Mouse (Mus musculus): ENCODE measurements around the gene Lat2. TPM values are rescaled to one million over a fixed set of nuclear protein-coding genes. Genes with fewer than 3 reads are reported as not detected.
A peak's percentile ranks its signal among the peaks of the same experiment; 100 is the strongest.
"Not testable (repeated sequence)": the region's sequence is repeated elsewhere in the genome, so short reads cannot be mapped to it uniquely, and the experiment has no call there.

Gene Lat2
- 2.0 and 2.8 TPM in 2 replicates for polyA plus RNA-seq (2015; fragmentation: Nextera tagmentation; extraction: Ambion mirVana)

GRCm38 (mm10) chr5:134614802-134615201 is at the start of gene Lat2:
Gene Lat2, minus strand, starts transcription at chr5:134615025.
- Histone ChIP-seq H3K4me3 (replicated peaks) (no peak within 1 kb of the TSS), H3K36me3 (peaks cover 16% of the 10 kb centered on the region; the same call in 1 of the 2 replicates), H3K4me2 (replicated peaks) (no peak within 1 kb of the TSS), H3K9me3 (no peaks in the 10 kb centered on the region), H3K27ac (0 out of 2 replicates have a peak within 1 kb of the TSS, but pooled peaks have one; percentile 3), H3K9ac (no peak within 1 kb of the TSS), H3K27me3 (replicated peaks) (no peaks in the 10 kb centered on the region), H3K4me1 (replicated peaks) (0 out of 2 replicates have a peak, but pooled peaks cover 4% of the 10 kb centered on the region)
- ATAC-seq: no peak
- 79% methylated on average over 7 of the region's 7 CpGs for WGBS

DNA sequence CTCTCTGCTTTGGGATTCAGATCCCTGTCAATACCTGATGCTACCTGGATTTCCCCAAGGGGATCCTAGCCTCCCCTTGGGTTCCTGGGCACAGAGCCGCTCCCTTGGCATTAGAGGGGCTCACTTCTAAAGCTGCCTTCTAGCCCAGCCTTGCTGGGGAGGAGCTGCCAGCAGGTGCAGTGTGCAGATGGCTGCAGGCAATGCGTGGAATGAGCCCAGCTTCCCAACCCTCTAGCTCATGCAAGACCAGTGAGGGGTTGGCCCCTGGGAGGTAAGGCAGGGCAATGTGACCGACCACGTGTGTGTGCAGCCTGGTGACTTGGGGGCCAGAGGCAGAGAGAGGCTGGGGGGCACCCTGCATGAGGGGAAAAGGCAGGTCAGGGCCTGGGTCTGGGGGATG is 41.9 kb upstream of the Lat2 start:
- Histone ChIP-seq H3K27me3 (replicated peaks) (no peaks in the 10 kb centered on the region), H3K36me3 (peaks cover 4% of the 10 kb centered on the region), H3K9ac (no peak overlapping the region), H3K27ac (no peak overlapping the region), H3K4me2 (replicated peaks) (no peak overlapping the region), H3K4me1 (replicated peaks) (0 out of 2 replicates have a peak, but pooled peaks cover 3% of the 10 kb centered on the region), H3K4me3 (replicated peaks) (no peak overlapping the region), H3K9me3 (no peaks in the 10 kb centered on the region)
- WGBS: 79% methylated on average over 4 of the region's 4 CpGs
- no peak for ATAC-seq

DNA sequence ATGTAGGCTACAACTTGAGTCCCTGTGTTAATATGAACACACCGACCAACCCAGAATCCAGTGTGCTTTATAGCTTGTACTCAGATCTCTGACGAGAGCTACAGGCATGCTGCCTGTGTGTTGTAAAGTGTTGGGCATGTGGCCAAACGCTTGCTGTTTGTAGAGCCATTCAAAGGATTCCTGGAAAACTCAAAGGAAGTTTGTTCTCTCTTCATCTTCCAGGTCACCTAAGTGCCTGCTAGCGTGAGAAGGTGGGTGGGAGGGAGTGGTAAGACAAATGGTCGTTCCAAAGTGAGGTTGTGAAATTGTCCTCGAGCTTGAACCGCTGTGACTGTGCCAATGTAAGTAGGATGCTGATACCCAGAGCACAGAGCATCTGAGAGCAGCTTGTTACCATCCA is 37.2 kb upstream of the Lat2 start:
- Histone ChIP-seq H3K4me1 (replicated peaks) (0 out of 2 replicates have a peak, but pooled peaks cover 3% of the 10 kb centered on the region), H3K4me3 (replicated peaks) (no peak overlapping the region), H3K27me3 (replicated peaks) (no peaks in the 10 kb centered on the region), H3K27ac (no peak overlapping the region), H3K36me3 (no peaks in the 10 kb centered on the region), H3K9ac (no peak overlapping the region), H3K9me3 (no peaks in the 10 kb centered on the region), H3K4me2 (replicated peaks) (no peak overlapping the region)
- WGBS: 37% methylated on average over 7 of the region's 7 CpGs
- 0 out of 2 replicates have a peak, but pooled peaks have one; percentile 18 for ATAC-seq

DNA sequence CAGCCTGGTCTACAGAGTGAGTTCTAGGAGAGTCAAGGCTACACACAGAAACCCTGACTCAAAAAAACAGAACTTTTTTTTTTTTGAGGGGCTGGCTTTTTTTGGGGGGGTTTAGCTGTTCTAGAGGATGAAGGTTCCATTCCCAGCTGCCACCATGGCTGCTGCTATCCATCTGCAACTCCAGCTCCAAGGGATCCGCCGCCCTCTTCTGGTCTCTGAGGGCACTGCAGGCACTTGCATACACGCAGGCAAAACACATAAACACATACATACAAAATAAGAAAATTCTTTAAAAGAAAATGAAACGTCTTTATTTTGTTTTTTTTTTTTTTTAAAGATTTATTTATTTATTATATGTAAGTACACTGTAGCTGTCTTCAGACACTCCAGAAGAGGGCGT is 36.1 kb upstream of the Lat2 start:
- Histone ChIP-seq H3K36me3 (no peaks in the 10 kb centered on the region), H3K27me3 (replicated peaks) (no peaks in the 10 kb centered on the region), H3K27ac (no peak overlapping the region), H3K4me1 (replicated peaks) (0 out of 2 replicates have a peak, but pooled peaks cover 3% of the 10 kb centered on the region), H3K9ac (no peak overlapping the region), H3K9me3 (no peaks in the 10 kb centered on the region), H3K4me2 (replicated peaks) (no peak overlapping the region), H3K4me3 (replicated peaks) (no peak overlapping the region)
- WGBS: 50% methylated on average over 5 of the region's 5 CpGs
- no peak for ATAC-seq

- not testable (repeated sequence) for H3K4me2 ChIP-seq (replicated peaks)
Observed at GRCm38 (mm10) chr5:134648976-134649375, 34.2 kb upstream of the Lat2 start.

GRCm38 (mm10) chr5:134647394-134647793 is 32.6 kb upstream of the Lat2 start:
- H3K27ac ChIP-seq: no peak overlapping the region
- no peaks in the 10 kb centered on the region for H3K9me3 ChIP-seq
- no peak overlapping the region for H3K9ac ChIP-seq
- H3K27me3 ChIP-seq (replicated peaks): no peaks in the 10 kb centered on the region
- peak; percentile 17; the same call in 1 of the 2 replicates for ATAC-seq
- H3K36me3 ChIP-seq: no peaks in the 10 kb centered on the region
- 0 out of 2 replicates have a peak, but pooled peaks cover 8% of the 10 kb centered on the region for H3K4me1 ChIP-seq (replicated peaks)
- H3K4me2 ChIP-seq (replicated peaks): no peak overlapping the region
- WGBS: 77% methylated on average over 2 of the region's 2 CpGs
- no peak overlapping the region for H3K4me3 ChIP-seq (replicated peaks)

More at GRCm38 (mm10) chr5:134648976-134649375, 34.2 kb upstream of the Lat2 start:
- not testable (repeated sequence) for H3K27ac ChIP-seq; H3K9me3 ChIP-seq; H3K9ac ChIP-seq; H3K4me3 ChIP-seq (replicated peaks); H3K36me3 ChIP-seq; H3K27me3 ChIP-seq (replicated peaks); ATAC-seq; H3K4me1 ChIP-seq (replicated peaks)
- WGBS: 79% methylated on average over 4 of the region's 4 CpGs

- H3K36me3 ChIP-seq: no peaks in the 10 kb centered on the region
Observed at GRCm38 (mm10) chr5:134646461-134646860, 31.6 kb upstream of the Lat2 start.

DNA sequence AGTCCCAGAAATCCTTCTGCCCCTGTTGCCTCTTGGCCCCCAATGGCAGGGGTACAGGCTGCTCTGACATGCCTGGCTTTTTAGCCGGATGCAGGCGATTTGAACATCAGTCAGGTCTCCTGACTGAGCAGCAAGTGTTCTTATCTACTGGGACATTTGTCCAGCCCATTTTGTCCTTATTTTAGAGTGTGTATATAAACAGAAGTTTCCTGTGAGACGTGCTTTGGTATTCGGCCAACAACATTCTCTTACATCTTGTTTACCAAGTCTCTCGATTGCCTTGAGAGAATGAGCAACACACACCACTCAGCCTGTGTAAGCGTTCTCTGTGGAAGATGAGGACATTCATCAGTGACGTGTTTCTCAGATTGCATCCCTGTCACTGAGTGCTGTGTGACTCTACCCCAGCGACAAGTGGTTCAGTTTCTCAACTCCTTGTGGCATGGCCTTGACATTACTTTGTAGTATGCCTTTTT is 29.9 kb upstream of the Lat2 start:
- no peaks in the 10 kb centered on the region for H3K9me3 ChIP-seq
- H3K4me3 ChIP-seq (replicated peaks): no peak overlapping the region
- no peaks in the 10 kb centered on the region for H3K27me3 ChIP-seq (replicated peaks)
- no peak overlapping the region for H3K4me2 ChIP-seq (replicated peaks)
- peak; percentile 25; the same call in 1 of the 2 replicates for ATAC-seq
- WGBS: 35% methylated on average over 8 of the region's 8 CpGs
- no peaks in the 10 kb centered on the region for H3K36me3 ChIP-seq
- 0 out of 2 replicates have a peak, but pooled peaks cover 5% of the 10 kb centered on the region for H3K4me1 ChIP-seq (replicated peaks)
- H3K9ac ChIP-seq: no peak overlapping the region
- H3K27ac ChIP-seq: peak overlapping the region; percentile 56; the same call in 1 of the 2 replicates

More at GRCm38 (mm10) chr5:134646461-134646860, 31.6 kb upstream of the Lat2 start:
- no peaks in the 10 kb centered on the region for H3K9me3 ChIP-seq
- H3K4me1 ChIP-seq (replicated peaks): 0 out of 2 replicates have a peak, but pooled peaks cover 5% of the 10 kb centered on the region
- WGBS: 73% methylated on average over 4 of the region's 4 CpGs
- no peak overlapping the region for H3K4me2 ChIP-seq (replicated peaks)
- no peak overlapping the region for H3K9ac ChIP-seq
- ATAC-seq: no peak
- H3K27ac ChIP-seq: no peak overlapping the region
- no peaks in the 10 kb centered on the region for H3K27me3 ChIP-seq (replicated peaks)
- no peak overlapping the region for H3K4me3 ChIP-seq (replicated peaks)

DNA sequence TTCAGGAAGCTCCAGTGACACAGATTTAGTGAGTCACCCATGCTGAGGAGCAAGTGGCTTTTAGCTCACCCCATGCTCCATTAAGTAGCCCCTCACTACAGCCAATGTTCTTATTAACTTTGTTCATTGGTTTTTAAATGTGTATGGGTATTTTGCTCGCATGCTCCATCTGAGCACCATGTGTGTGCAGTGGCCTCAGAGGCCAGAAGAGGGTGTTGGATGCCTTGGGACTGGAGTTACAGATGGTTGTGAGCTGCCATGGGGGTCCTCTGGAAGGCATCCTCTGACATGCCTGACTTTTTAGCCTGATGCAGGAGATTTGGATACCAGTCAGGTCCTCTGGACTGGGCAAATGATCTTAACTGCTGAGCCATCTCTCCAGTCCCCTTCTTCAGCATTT is 29.3 kb upstream of the Lat2 start:
- Histone ChIP-seq H3K4me2 (replicated peaks) (no peak overlapping the region), H3K4me3 (replicated peaks) (no peak overlapping the region), H3K9me3 (no peaks in the 10 kb centered on the region), H3K4me1 (replicated peaks) (0 out of 2 replicates have a peak, but pooled peaks cover 5% of the 10 kb centered on the region), H3K9ac (no peak overlapping the region), H3K36me3 (no peaks in the 10 kb centered on the region), H3K27me3 (replicated peaks) (no peaks in the 10 kb centered on the region), H3K27ac (peak overlapping the region; percentile 56; the same call in 1 of the 2 replicates)
- WGBS: 93% methylated on average over 1 of the region's 1 CpGs
- no peak for ATAC-seq

GRCm38 (mm10) chr5:134640371-134640770 is 25.5 kb upstream of the Lat2 start:
- 94% methylated on average over 3 of the region's 3 CpGs for WGBS
- ATAC-seq: no peak

DNA sequence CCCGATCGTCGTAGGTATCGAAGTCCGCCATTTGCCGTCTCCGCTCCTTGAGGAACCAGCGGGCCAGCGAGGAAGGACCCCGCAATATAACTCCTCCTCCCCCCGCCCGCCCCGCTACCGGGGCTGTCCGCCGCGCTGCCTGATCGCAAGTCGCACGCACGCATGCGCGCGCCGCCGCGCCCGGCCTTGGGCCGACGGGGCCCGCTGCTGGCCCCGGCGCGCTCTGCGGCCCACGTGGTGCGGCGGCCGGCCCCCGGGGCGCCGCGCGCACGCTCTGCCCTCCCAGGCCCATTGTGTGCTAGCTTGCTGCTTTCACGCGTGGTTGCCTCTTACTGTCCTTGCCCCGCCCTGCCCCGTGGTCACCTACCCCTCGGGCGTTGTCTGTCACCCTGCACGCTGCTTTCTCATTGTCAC is 24.5 kb upstream of the Lat2 start, which contains the start of gene Eif4h:
TSS of gene Eif4h (minus strand) at position 222 of the 414 bp plus-strand sequence.
- Histone ChIP-seq H3K9ac (peak within 1 kb of the TSS; percentile 100), H3K4me1 (replicated peaks) (peaks cover 8% of the 10 kb centered on the region; the same call in 1 of the 2 replicates), H3K4me3 (replicated peaks) (peak within 1 kb of the TSS; percentile 100), H3K27me3 (replicated peaks) (no peaks in the 10 kb centered on the region), H3K9me3 (no peaks in the 10 kb centered on the region), H3K4me2 (replicated peaks) (peak within 1 kb of the TSS; percentile 79), H3K36me3 (peaks cover 7% of the 10 kb centered on the region; the same call in 1 of the 2 replicates), H3K27ac (peak within 1 kb of the TSS; percentile 96)
- peak; percentile 96 for ATAC-seq
- under 1% methylated on average over 52 of the region's 52 CpGs for WGBS

More at GRCm38 (mm10) chr5:134640371-134640770, 25.5 kb upstream of the Lat2 start:
- Histone ChIP-seq H3K36me3 (0 out of 2 replicates have a peak, but pooled peaks cover 2% of the 10 kb centered on the region), H3K27ac (no peak overlapping the region), H3K4me2 (replicated peaks) (no peak overlapping the region), H3K4me3 (replicated peaks) (no peak overlapping the region), H3K27me3 (replicated peaks) (no peaks in the 10 kb centered on the region), H3K4me1 (replicated peaks) (peaks cover 11% of the 10 kb centered on the region; the same call in 1 of the 2 replicates), H3K9ac (no peak overlapping the region), H3K9me3 (no peaks in the 10 kb centered on the region)

GRCm38 (mm10) chr5:134638461-134639268 is 23.8 kb upstream of the Lat2 start:
- WGBS: under 1% methylated on average over 85 of the region's 85 CpGs
- peak overlapping the region; percentile 100 for H3K4me3 ChIP-seq (replicated peaks)
- ATAC-seq: peak; percentile 76
- peak overlapping the region; percentile 100 for H3K9ac ChIP-seq
- no peaks in the 10 kb centered on the region for H3K27me3 ChIP-seq (replicated peaks)
- peak overlapping the region; percentile 96 for H3K27ac ChIP-seq
- H3K9me3 ChIP-seq: no peaks in the 10 kb centered on the region
- peaks cover 6% of the 10 kb centered on the region; the same call in 1 of the 2 replicates for H3K4me1 ChIP-seq (replicated peaks)
- peak overlapping the region; percentile 55 for H3K4me2 ChIP-seq (replicated peaks)
- peaks cover 7% of the 10 kb centered on the region; the same call in 1 of the 2 replicates for H3K36me3 ChIP-seq

All from intestine, embryonic 15.5 days (tissue).